Mouse (Mus musculus) right cerebral cortex, postnatal 36 days (tissue): Measurements from ENCODE around the gene Olfr1420.
A peak's percentile ranks its signal among the peaks of the same experiment; 100 is the strongest.
"Not testable (repeated sequence)": the region's sequence is repeated elsewhere in the genome, so short reads cannot be mapped to it uniquely, and the experiment has no call there.

Experiments
- DNase-seq, 2 experiments: peaks; one replicate each; pipeline ENCODE4 v3.0.0; 2022; ENCODE audit warnings: low spot score in 2 of 2, mixed read lengths in 1 of 2

Gene Olfr1420

GRCm38 (mm10) chr19:11886265-11886664 is at the start of gene Olfr1420:
Gene Olfr1420, plus strand, starts transcription at chr19:11886565.
- no peak for DNase-seq

GRCm38 (mm10) chr19:11839119-11839518 is 47.2 kb upstream of the Olfr1420 start, which contains the start of gene Olfr1417:
Gene Olfr1417, minus strand, starts transcription at chr19:11839219.
- DNase-seq: no peak

DNA sequence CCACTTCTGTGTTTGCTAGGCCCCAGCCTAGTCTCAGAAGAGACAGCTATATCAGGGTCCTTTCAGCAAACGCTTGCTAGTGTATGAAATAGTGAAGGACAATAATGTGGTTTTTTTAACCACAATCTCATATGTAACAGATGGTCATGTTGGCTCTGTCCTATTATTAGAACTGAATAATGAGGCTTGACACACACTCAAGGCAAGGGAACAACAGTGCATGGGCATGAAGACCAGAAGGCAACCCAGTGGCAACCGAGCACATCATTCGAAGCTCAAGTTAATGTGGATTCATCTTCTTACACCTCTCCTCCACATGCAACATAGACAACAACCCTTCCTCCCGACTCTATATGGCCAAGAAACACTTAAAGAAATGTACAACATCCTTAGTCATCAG is 40.0 kb upstream of the Olfr1420 start:
- DNase-seq: no peak

DNA sequence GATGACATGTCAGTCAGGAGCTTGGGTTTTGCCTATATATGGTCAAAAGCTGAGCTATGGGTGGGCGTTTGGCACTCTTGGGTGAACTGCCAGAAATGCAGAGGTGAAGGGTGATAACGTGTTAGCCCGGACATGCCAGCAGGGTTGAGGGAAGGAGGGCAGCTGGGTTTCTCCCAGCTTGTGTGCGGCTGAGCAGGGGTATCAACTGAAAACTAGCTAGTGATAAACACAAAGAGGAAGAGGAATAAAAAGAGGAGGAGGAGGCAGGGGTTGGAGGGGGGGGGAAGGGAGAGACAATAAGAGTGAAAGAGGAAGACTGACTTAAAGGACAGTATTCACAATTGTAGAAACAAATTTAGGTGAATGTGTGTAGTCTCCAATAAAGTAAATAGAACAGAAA is 33.7 kb upstream of the Olfr1420 start:
- no peak for DNase-seq

- no peak for DNase-seq
Measured at GRCm38 (mm10) chr19:11854821-11855220, 31.5 kb upstream of the Olfr1420 start.

- DNase-seq: no peak
Measured at GRCm38 (mm10) chr19:11856506-11856905, 29.9 kb upstream of the Olfr1420 start.

GRCm38 (mm10) chr19:11860966-11861365 is 25.4 kb upstream of the Olfr1420 start, which contains the start of gene Olfr1418:
Gene Olfr1418, minus strand, starts transcription at chr19:11861066.
- no peak for DNase-seq

DNA sequence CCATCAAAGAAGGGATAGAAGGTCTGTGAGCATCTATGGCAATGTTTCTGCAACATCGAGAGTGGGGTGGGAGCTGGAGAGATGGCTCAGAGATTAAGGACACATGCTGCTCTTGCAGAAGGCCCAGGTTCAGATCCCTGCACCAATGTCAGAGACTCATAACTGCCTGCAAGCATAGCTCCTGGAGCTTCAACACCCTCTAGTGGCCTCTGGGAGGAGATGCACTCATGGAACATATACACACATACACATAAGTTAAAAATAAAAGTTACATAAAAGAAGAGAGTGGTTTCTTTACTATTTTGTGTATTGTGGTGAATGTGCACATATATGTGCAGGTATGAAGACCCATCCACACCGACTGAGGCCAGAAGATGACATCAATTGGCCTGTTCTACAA is 18.5 kb upstream of the Olfr1420 start:
- DNase-seq: no peak

- no peak for DNase-seq
Measured at GRCm38 (mm10) chr19:11875006-11875405, 11.4 kb upstream of the Olfr1420 start, which contains the start of gene Olfr1419. Gene Olfr1419, minus strand, starts transcription at chr19:11875106.

GRCm38 (mm10) chr19:11878404-11878803 is 8.0 kb upstream of the Olfr1420 start:
- not testable (repeated sequence) for DNase-seq

DNA sequence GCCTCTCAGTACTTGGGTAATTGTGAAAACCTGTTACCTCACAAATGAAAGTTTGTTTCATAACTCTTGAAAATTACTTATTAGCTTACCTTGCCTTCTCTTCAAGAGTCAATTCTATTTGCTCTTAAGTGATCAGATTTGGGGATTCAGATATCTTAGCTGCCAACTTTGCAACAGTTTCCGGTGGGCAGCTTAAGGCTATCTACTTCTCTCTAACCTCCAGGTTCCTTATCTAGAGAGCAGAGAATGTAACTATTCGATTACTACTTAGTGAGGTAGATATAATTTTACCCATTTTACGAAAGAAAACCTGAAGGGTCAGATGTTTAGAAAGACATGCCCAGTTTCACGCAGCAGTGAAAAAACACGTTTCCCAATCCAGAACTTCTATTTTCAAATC is 24.7 kb downstream of the Olfr1420 start:
- DNase-seq: no peak

- DNase-seq: peak in 1 of 2 experiments; percentile 10
Measured at GRCm38 (mm10) chr19:11911603-11912002, 25.2 kb downstream of the Olfr1420 start.

DNA sequence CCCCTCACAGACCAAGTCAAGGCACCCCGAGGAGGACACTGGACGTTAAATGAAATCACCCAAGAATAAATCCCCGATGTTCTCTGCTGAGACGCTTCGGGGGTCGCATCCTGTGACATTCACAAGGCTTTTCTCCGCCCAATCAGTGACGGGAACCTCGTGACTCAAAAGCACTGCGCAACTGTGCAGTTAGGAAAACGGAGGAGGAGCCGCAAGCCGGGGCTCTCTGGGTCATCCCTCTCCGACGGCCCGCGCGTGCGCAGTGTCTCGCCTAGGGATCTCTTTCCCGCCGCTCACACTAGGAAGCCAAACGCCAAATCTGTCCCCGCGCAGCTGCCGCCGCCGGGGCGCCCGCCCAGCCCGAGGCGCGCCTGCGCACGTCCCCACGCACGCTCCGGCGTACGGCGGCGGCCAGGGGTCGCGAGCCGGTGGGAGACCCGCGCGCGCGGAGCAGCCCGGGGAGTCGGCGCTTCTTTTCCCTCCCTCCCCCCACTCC is 25.7 kb downstream of the Olfr1420 start, which contains the start of gene Patl1:
Gene Patl1 (plus strand): TSS at position 363 of the 496 bp plus-strand sequence.
- peak; percentile 97 to 98 for DNase-seq

- DNase-seq: peak; percentile 14 to 28
Measured at GRCm38 (mm10) chr19:11912533-11913121, 26.3 kb downstream of the Olfr1420 start.

GRCm38 (mm10) chr19:11915804-11916203 is 29.4 kb downstream of the Olfr1420 start:
- no peak for DNase-seq

- no peak for DNase-seq
Measured at GRCm38 (mm10) chr19:11922068-11922467, 35.7 kb downstream of the Olfr1420 start.

DNA sequence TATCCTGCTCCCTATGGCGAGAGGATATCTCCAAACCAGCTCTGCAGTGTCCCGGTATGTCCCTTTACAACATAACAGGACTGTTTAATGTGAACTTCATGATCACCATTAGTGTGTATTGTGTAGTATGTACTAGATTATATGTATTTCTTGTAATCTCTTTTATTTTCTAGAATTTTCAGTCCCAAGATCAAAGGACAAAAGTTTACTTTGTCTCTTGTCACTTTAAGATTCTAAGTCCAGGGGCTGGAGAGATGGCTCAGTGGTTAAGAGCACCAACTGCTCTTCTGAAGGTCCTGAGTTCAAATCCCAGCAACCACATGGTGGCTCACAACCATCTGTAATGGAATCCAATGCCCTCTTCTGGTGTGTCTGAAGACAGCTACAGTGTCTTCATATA is 36.1 kb downstream of the Olfr1420 start:
- not testable (repeated sequence) for DNase-seq

- no peak for DNase-seq
Measured at GRCm38 (mm10) chr19:11926380-11926779, 40.0 kb downstream of the Olfr1420 start.

DNA sequence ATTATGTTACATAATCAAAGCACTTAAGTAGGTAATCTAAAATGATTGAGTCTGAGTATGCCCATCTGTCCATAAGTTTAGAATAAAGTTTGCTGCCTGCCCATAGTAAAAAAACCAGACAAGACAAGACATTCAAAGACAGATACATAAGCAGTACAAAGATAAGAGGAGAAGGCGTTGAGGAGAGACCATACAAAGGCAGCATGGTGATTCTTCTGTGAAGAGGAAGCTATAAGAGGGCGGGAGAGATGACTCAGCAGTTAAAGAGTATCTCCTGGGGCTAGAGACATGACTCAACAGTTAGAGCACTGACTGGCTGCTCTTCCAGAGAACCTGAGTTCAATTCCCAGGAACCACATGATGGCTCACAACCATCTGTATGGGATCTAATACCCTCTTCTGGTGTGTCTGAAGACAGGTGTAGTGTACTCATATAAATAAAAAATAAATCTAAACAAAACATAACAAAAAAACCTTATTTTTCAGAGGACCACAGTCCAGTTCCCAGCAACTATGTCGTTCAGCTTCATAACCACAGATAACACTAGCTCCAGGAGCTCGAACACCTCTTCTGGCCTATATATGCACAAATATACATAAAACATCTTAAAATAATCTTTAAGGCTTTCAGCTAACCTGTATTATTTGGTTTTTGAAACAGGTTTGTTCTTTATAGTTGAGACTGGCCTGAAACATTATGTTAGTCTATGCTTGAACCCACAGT is 41.8 kb downstream of the Olfr1420 start:
- no peak for DNase-seq

DNA sequence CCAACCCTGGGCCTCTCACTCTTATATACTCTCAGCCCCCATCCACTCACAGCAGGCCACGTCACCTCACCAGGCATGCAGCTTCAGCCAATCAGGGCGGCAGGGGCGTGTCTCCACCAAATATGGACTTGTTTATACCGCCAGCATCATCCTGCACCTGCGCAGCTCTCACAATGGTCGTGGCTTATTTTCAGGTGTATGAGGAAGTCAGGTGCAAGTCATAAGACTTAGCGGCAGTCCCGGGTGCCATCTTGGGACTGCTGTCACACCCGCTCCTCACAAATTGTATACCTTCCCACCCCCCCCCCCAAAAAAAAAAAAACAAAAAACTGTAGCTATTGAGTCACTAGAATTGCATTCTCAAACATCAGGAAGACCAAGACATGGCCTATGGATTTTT is 60.1 kb downstream of the Olfr1420 start:
- DNase-seq: not testable (repeated sequence)
